Mouse (Mus musculus) CH12.LX (cell line): ENCODE measurements at regions not wholly inside any gene's neighbourhood (a gene's known extent, or its start where the extent isn't known, plus 50 kb on each side); places are given as distances from the start of the nearest gene placed in this dataset.

Experiments
- DNase-seq: peaks from one replicate; pipeline ENCODE4 v3.0.0-alpha.2; 2013; ENCODE audit errors: extremely low read depth
- H3K27ac ChIP-seq: 2 replicates; pipeline ENCODE4 v1.5.1; 2012; ENCODE audit warnings: low read depth, mild to moderate bottlenecking, control low read depth, moderate library complexity; ENCODE audit not compliant: insufficient read depth
- H3K27me3 ChIP-seq: replicated peaks from 2 replicates; pipeline ENCODE3; 2012; ENCODE audit warnings: inconsistent platforms
- H3K36me3 ChIP-seq, 2 experiments: replicated peaks in 1 of 2; 2 replicates each; pipeline versions ENCODE3 to v1.6.1; 2012; ENCODE audit warnings: inconsistent platforms in 1 of 2, low read length in 1 of 2, mild to moderate bottlenecking in 1 of 2, mixed read lengths in 1 of 2, moderate library complexity in 1 of 2; ENCODE audit not compliant: control insufficient read depth in 1 of 2, insufficient read depth in 1 of 2
- H3K4me1 ChIP-seq, 2 experiments: 2 replicates each; pipeline ENCODE4 v1.6.1; 2012; ENCODE audit warnings: inconsistent platforms in 1 of 2, moderate library complexity in 1 of 2; ENCODE audit not compliant: insufficient read depth in 2 of 2, control insufficient read depth in 1 of 2
- H3K4me2 ChIP-seq: 2 replicates; pipeline ENCODE4 v1.6.1; 2012; ENCODE audit warnings: low read depth, mild to moderate bottlenecking, control low read depth; ENCODE audit not compliant: poor library complexity, insufficient read depth, severe bottlenecking
- H3K4me3 ChIP-seq, 3 experiments: fragments of 150-350 bp in 1 of 3; sonication (generic) in 1 of 3; replicated peaks in 1 of 3; 2 replicates each; pipeline versions ENCODE3 to v1.5.1; 2011 to 2012; ENCODE audit warnings: low read depth in 2 of 3, low read length in 2 of 3, mild to moderate bottlenecking in 2 of 3, moderate library complexity in 2 of 3, control low read depth in 1 of 3, improper control_type of control experiment in 1 of 3, inconsistent platforms in 1 of 3, mixed read lengths in 1 of 3; ENCODE audit not compliant: poor library complexity in 1 of 3
- H3K79me2 ChIP-seq: replicated peaks from 2 replicates; pipeline ENCODE4 v1.6.1; 2012; ENCODE audit warnings: mild to moderate bottlenecking, moderate library complexity; ENCODE audit not compliant: control insufficient read depth, poor library complexity, insufficient read depth, severe bottlenecking; ENCODE audit errors: extremely low read depth
- H3K9ac ChIP-seq: 2 replicates; pipeline ENCODE4 v1.6.1; 2012; ENCODE audit warnings: low read depth, mild to moderate bottlenecking, control low read depth, moderate library complexity; ENCODE audit not compliant: insufficient read depth
- H3K9me3 ChIP-seq: replicated peaks from 2 replicates; pipeline ENCODE3; 2012; ENCODE audit warnings: low read length, inconsistent platforms, mixed read lengths
- BHLHE40 ChIP-seq: IDR thresholded peaks from 2 replicates; pipeline ENCODE4 v1.6.1; 2011; ENCODE audit warnings: mild to moderate bottlenecking, low read depth, low read length, improper control_type of control experiment
- CHD2 ChIP-seq: IDR thresholded peaks from 2 replicates; pipeline ENCODE4 v1.6.1; 2011; ENCODE audit warnings: low read length, improper control_type of control experiment
- CTCF ChIP-seq, 2 experiments: IDR thresholded peaks in 1 of 2; conservative IDR thresholded peaks in 1 of 2; 2 replicates each; pipeline ENCODE4 v1.5.1; 2011 to 2012; ENCODE audit warnings: low read depth in 2 of 2, low read length in 2 of 2, improper control_type of control experiment in 1 of 2, inconsistent platforms in 1 of 2, mild to moderate bottlenecking in 1 of 2, moderate library complexity in 1 of 2
- E2F4 ChIP-seq: IDR thresholded peaks from 2 replicates; pipeline ENCODE4 v1.6.1; 2011; ENCODE audit warnings: low read depth, low read length, improper control_type of control experiment; ENCODE audit not compliant: insufficient replicate concordance
- ETS1 ChIP-seq: conservative IDR thresholded peaks from 2 replicates; pipeline ENCODE4 v1.6.1; 2012; ENCODE audit warnings: low read depth, mild to moderate bottlenecking, inconsistent platforms, low read length, improper control_type of control experiment, moderate library complexity
- GABPA ChIP-seq: IDR thresholded peaks from 2 replicates; pipeline ENCODE4 v1.6.1; 2012; ENCODE audit warnings: low read depth, low read length, improper control_type of control experiment, inconsistent platforms; ENCODE audit not compliant: insufficient replicate concordance
- HCFC1 ChIP-seq: IDR thresholded peaks from 2 replicates; pipeline ENCODE4 v1.6.1; 2012; ENCODE audit warnings: low read depth, mild to moderate bottlenecking, inconsistent platforms, low read length, improper control_type of control experiment
- KAT2A ChIP-seq: IDR thresholded peaks from 2 replicates; pipeline ENCODE4 v1.6.1; 2012; ENCODE audit warnings: low read length, improper control_type of control experiment, inconsistent platforms; ENCODE audit not compliant: insufficient replicate concordance
- MYC ChIP-seq: IDR thresholded peaks from 2 replicates; pipeline ENCODE4 v1.6.1; 2011; ENCODE audit warnings: low read depth, mild to moderate bottlenecking, improper control_type of control experiment, low read length
- NELFE ChIP-seq: IDR thresholded peaks from 2 replicates; pipeline ENCODE4 v1.6.1; 2011; ENCODE audit warnings: low read depth, low read length, improper control_type of control experiment
- PAX5 ChIP-seq: IDR thresholded peaks from 2 replicates; pipeline ENCODE4 v1.6.1; 2012; ENCODE audit warnings: low read length, inconsistent platforms, mixed read lengths
- POLR2AphosphoS2 ChIP-seq: IDR thresholded peaks from 2 replicates; pipeline ENCODE4 v1.6.1; 2011; ENCODE audit warnings: low read depth, low read length, improper control_type of control experiment
- RAD21 ChIP-seq: IDR thresholded peaks from 2 replicates; pipeline ENCODE4 v1.6.1; 2011; ENCODE audit warnings: low read depth, mild to moderate bottlenecking, low read length, improper control_type of control experiment, moderate library complexity
- SMC3 ChIP-seq: IDR thresholded peaks from 2 replicates; pipeline ENCODE4 v1.6.1; 2011; ENCODE audit warnings: low read depth, low read length, improper control_type of control experiment
- TBP ChIP-seq: conservative IDR thresholded peaks from 2 replicates; pipeline ENCODE4 v1.6.1; 2011; ENCODE audit warnings: low read depth, low read length, improper control_type of control experiment
- UBTF ChIP-seq: IDR thresholded peaks from 2 replicates; pipeline ENCODE4 v1.6.1; 2012; ENCODE audit warnings: low read depth, mild to moderate bottlenecking, inconsistent platforms, low read length, improper control_type of control experiment, moderate library complexity
- USF1 ChIP-seq: IDR thresholded peaks from 2 replicates; pipeline ENCODE4 v1.6.1; 2014; ENCODE audit warnings: low read depth, mild to moderate bottlenecking, inconsistent platforms, low read length, improper control_type of control experiment
- USF2 ChIP-seq: conservative IDR thresholded peaks from 2 replicates; pipeline ENCODE4 v1.6.1; 2011; ENCODE audit warnings: low read depth, low read length, improper control_type of control experiment
- ZKSCAN1 ChIP-seq: IDR thresholded peaks from 2 replicates; pipeline ENCODE4 v1.6.1; 2012; ENCODE audit warnings: low read depth, inconsistent platforms, low read length, improper control_type of control experiment, borderline replicate concordance
- ZMIZ1 ChIP-seq: IDR thresholded peaks from 2 replicates; pipeline ENCODE4 v1.6.1; 2012; ENCODE audit warnings: low read depth, mild to moderate bottlenecking, inconsistent platforms, low read length, improper control_type of control experiment
- dilution Hi-C: fragments of 300-500 bp; cut with MboI; formaldehyde crosslinking; loops from 2 replicates; pipeline ENCODE4 v1.14.3; 2020; ENCODE audit warnings: low sequenced_read_pairs; ENCODE audit not compliant: extremely low pct_unique_long_range_greater_than_20kb, extremely low pct_ligation_motif_present
- in situ Hi-C: fragments of 300-500 bp; cut with MboI; formaldehyde crosslinking; loops from 3 replicates; pipeline ENCODE4 v1.14.3; 2019; ENCODE audit warnings: low sequenced_read_pairs, low pct_ligation_motif_present, low pct_unique_long_range_greater_than_20kb, mixed read lengths

DNA sequence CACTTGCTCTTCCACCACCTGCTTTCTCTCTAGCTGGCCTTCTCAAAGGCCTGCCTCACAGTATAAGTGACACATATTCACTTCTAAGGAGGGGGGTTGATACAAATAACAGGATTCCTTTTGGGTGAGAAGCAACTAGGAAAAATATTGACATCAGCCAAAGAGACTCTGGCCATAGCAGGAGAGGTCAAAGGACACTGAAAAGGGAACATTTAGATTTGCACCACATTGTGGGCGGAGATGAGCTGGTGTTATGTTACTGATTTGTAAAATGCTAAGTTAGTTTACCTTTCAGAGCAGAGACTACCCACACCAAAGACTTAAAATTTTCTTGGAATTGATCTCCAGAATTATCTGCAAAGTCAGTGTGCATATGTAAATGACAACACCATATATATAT is 147.5 kb downstream of the Foxa2 start:
- Histone ChIP-seq H3K9me3 (no peaks in the 10 kb centered on the region), H3K79me2 (no peaks in the 10 kb centered on the region), H3K36me3 (no peaks in the 10 kb centered on the region), H3K27me3 (peaks cover 19% of the 10 kb centered on the region), H3K4me1 (no peaks in the 10 kb centered on the region), H3K4me2 (no peak overlapping the region), H3K4me3 (no peak overlapping the region), H3K9ac (no peak overlapping the region), H3K27ac (no peak overlapping the region)
- in situ Hi-C loops, result no loop called here
- dilution Hi-C loops, result no loop called here
- DNase-seq, result no peak
- TF ChIP-seq ETS1 (no peak), RAD21 (no peak), PAX5 (no peak), UBTF (no peak)

DNA sequence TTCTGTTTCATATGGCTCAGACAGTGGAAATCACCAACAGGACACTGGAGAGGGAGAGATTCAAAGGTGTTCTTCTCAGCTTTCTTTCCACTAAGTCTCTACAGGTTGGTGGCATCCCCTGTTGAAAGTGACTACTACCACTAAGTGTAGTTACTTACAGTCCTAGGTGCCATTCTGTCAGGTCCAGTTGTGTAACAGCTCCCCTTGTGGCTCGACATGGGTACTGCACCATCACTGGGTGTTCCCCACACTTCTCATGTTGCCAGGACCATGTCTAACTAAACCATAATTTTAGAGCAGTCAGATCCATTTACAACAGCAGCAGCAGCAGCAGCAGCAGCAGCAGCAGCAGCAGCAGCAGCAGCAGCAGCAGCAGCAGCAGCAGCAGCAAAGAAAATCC is 151.1 kb downstream of the Foxa2 start:
- Histone ChIP-seq H3K9ac (no peak overlapping the region), H3K4me1 (no peaks in the 10 kb centered on the region), H3K27ac (no peak overlapping the region), H3K4me3 (no peak overlapping the region), H3K27me3 (peaks cover 14% of the 10 kb centered on the region), H3K79me2 (no peaks in the 10 kb centered on the region), H3K4me2 (no peak overlapping the region), H3K9me3 (no peaks in the 10 kb centered on the region), H3K36me3 (no peaks in the 10 kb centered on the region)
- TF ChIP-seq CHD2 (no peak), BHLHE40 (no peak), ZKSCAN1 (no peak), GABPA (no peak), USF2 (no peak), HCFC1 (no peak), UBTF (no peak), RAD21 (peak; percentile 39), MYC (no peak), SMC3 (peak; percentile 22), CTCF (conservative IDR thresholded peaks at IDR 0.05 in 1 of 2, IDR thresholded peaks at IDR 0.05 in 1 of 2; ENCODE audit: low read depth in 2 of 2, low read length in 2 of 2) (peak; percentile 71 to 85), KAT2A (no peak), E2F4 (no peak), USF1 (no peak)
- dilution Hi-C loops, result no loop called here
- peak; percentile 43 for DNase-seq
- in situ Hi-C loops, result no loop called here

DNA sequence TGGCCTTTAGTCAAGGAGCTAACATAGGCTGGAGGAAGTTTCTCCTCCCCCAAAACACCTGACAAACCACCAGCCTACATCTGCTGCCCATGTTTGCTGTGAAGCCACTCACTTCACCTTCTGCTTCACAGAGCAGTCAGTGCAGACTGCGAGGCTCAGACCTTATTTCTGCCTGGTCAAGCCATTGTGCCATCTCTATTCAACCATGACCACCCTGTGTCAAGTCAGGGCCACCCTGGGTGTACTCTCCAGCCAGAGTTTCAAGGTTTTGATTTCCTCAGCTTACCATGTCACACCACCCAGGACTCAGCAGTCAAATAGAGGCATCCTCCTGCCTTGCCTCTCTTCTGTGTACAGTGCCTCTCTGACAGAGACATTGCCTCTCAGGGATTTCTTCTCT is 152.6 kb downstream of the Foxa2 start:
- dilution Hi-C loops (no loop called here), in situ Hi-C loops (no loop called here)
- Histone ChIP-seq H3K9me3 (no peaks in the 10 kb centered on the region), H3K36me3 (no peaks in the 10 kb centered on the region), H3K27ac (no peak overlapping the region), H3K27me3 (peaks cover 14% of the 10 kb centered on the region), H3K4me2 (no peak overlapping the region), H3K4me1 (no peaks in the 10 kb centered on the region), H3K4me3 (no peak overlapping the region), H3K79me2 (no peaks in the 10 kb centered on the region), H3K9ac (no peak overlapping the region)
- no peak for DNase-seq
- TF ChIP-seq NELFE (no peak), GABPA (no peak), USF1 (no peak), ZMIZ1 (no peak), TBP (no peak), E2F4 (no peak), POLR2AphosphoS2 (no peak), CTCF (conservative IDR thresholded peaks at IDR 0.05 in 1 of 2, IDR thresholded peaks at IDR 0.05 in 1 of 2; ENCODE audit: low read depth in 2 of 2, low read length in 2 of 2) (no peak)
